Mouse (Mus musculus) liver, embryonic 14.5 days (tissue): ENCODE results near the gene 4931406P16Rik. TPM values are rescaled to one million over a fixed set of nuclear protein-coding genes. Genes with fewer than 3 reads are reported as not detected.

Experiments used
- ATAC-seq: fragments of 200-750 bp; cut with Nextera tagmentation; 2 replicates; pipeline ENCODE4 v1.8.0; 2017; ENCODE audit warnings: moderate number of reproducible peaks, mild to moderate bottlenecking, moderate library complexity; ENCODE audit not compliant: insufficient read depth
- DNase-seq, 3 experiments: peaks; one replicate each; pipeline ENCODE4 v3.0.0-alpha.2; 2012 to 2013; ENCODE audit warnings: low read depth in 3 of 3, low spot score in 3 of 3
- H3K27ac ChIP-seq: fragments of 300-500 bp; sonication (generic); 2 replicates; pipeline ENCODE4 v1.5.1; 2014; ENCODE audit warnings: moderate library complexity, mild to moderate bottlenecking, control low read depth, inconsistent platforms
- H3K27me3 ChIP-seq: fragments of 300-500 bp; sonication (generic); 2 replicates; pipeline ENCODE4 v1.6.1; 2014; ENCODE audit warnings: mild to moderate bottlenecking, low read length, moderate library complexity; ENCODE audit not compliant: control insufficient read depth, insufficient read depth
- H3K36me3 ChIP-seq: fragments of 300-500 bp; sonication (generic); replicated peaks from 2 replicates; pipeline ENCODE4 v1.6.1; 2014; ENCODE audit warnings: low read depth; ENCODE audit not compliant: control insufficient read depth, insufficient read depth
- H3K4me1 ChIP-seq, 2 experiments: fragments of 200-500 bp in 1 of 2; fragments of 300-500 bp in 1 of 2; sonication (generic) in 1 of 2; replicated peaks; 2 replicates each; pipeline ENCODE4 v1.6.1; 2012 to 2014; ENCODE audit warnings: antibody characterized with exemption in 1 of 2, inconsistent platforms in 1 of 2, low read length in 1 of 2; ENCODE audit not compliant: control insufficient read depth in 2 of 2, insufficient read depth in 2 of 2
- H3K4me2 ChIP-seq: fragments of 300-500 bp; sonication (generic); 2 replicates; pipeline ENCODE4 v1.6.1; 2014; ENCODE audit warnings: low read depth, mild to moderate bottlenecking, control low read depth, moderate library complexity
- H3K4me3 ChIP-seq, 2 experiments: fragments of 200-500 bp in 1 of 2; fragments of 300-500 bp in 1 of 2; sonication (generic) in 1 of 2; 2 replicates each; pipeline ENCODE4 v1.5.1; 2012 to 2014; ENCODE audit warnings: low read depth in 2 of 2, low read length in 2 of 2, mild to moderate bottlenecking in 2 of 2, control low read depth in 1 of 2, inconsistent platforms in 1 of 2, moderate library complexity in 1 of 2; ENCODE audit not compliant: insufficient read depth in 1 of 2
- H3K9ac ChIP-seq: fragments of 300-500 bp; sonication (generic); replicated peaks from 2 replicates; pipeline ENCODE4 v1.6.1; 2014; ENCODE audit warnings: mild to moderate bottlenecking, control low read depth, moderate library complexity
- H3K9me3 ChIP-seq: fragments of 300-500 bp; sonication (generic); 2 replicates; pipeline ENCODE4 v1.6.1; 2016; ENCODE audit warnings: low read length, mixed read lengths; ENCODE audit not compliant: control insufficient read depth
- CTCF ChIP-seq: IDR thresholded peaks from 2 replicates; pipeline ENCODE4 v1.5.1; 2016; ENCODE audit warnings: antibody characterized with exemption, low read depth, control low read depth
- EP300 ChIP-seq: IDR thresholded peaks from 2 replicates; pipeline ENCODE4 v1.6.1; 2016; ENCODE audit warnings: antibody characterized with exemption, low read depth
- WGBS: fragments of 180-500 bp; shearing (Covaris S2); extraction: QIAGEN DNeasy Blood & Tissue Kit; methylation state at CpG from one replicate; pipeline ENCODE4 v1.1.7; 2014; ENCODE audit not compliant: insufficient replicate concordance; 5-methylcytosine and 5-hydroxymethylcytosine counted together
- polyA plus RNA-seq, 2 experiments: library from polyadenylated mRNA; depleted of rRNA in 1 of 2; stranded (reverse) in 1 of 2; unstranded in 1 of 2; fragments of >200 nt; fragmentation: Nextera tagmentation in 1 of 2; extraction: Ambion mirVana in 1 of 2; gene quantifications; 2 replicates each; pipeline versions ENCODE4 v1.2.1 to v1.2.3; 2012 to 2014

Gene 4931406P16Rik
- polyA plus RNA-seq, 2 experiments = 10.1 to 13.9 TPM

DNA sequence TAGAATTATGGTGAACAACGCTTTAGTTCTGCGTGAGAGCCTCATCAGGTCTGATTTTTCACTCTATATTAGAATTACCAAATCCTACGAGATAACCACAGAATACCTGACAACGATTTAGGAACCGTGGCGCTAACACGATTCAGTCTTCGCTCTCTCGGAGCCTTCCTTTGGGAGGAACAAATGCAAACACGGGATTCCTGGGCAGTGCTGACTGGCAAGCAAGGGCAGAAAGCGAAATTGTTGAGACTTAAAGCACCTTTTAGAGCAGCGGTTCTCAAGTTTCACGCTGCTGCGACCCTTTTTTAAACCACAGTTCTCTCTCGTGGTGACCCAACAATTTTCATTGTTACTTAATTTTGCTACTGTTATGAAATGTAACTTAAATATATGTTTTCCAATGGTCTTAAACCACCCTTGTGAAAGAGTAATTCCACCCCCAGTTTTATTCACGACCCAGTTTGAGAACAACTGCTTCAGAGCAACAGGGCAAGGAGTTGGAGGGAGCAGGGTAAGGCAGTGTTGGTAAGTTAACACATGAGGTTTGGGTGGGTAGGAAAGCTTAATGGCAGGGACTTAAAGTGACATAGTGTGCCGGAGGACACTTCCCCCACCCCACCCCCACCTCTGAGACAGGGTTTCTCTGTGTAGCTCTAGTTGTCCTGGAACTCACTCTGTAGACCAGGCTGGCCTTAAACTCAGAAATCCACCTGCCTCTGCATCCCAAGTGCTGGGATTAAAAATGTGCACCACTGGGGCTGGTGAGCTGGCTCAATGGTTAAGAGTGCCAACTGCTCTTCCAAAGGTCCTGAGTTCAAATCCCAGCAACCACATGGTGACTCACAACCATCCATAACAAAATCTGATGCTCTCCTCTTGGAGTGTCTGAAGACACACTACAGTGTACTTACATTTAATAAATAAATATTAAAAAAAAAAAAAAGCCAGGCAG, 78.5 kb downstream of the 4931406P16Rik start:
- ATAC-seq = no peak
- H3K4me1 ChIP-seq = peaks cover 16 to 23% of the 10 kb centered on the region in 2 experiments
- peak overlapping the region; percentile 74 for H3K9ac ChIP-seq
- peaks cover 20% of the 10 kb centered on the region for H3K36me3 ChIP-seq
- peak overlapping the region; percentile 59 to 63 for H3K4me3 ChIP-seq
- peak overlapping the region; percentile 75 for H3K27ac ChIP-seq
- under 1% methylated on average over 17 of the region's 17 CpGs for WGBS
- H3K9me3 ChIP-seq = no peaks in the 10 kb centered on the region
- no peak for TF ChIP-seq EP300
- TF ChIP-seq CTCF = no peak
- DNase-seq = no peak
- H3K4me2 ChIP-seq = peak overlapping the region; percentile 70
- H3K27me3 ChIP-seq = no peaks in the 10 kb centered on the region

DNA sequence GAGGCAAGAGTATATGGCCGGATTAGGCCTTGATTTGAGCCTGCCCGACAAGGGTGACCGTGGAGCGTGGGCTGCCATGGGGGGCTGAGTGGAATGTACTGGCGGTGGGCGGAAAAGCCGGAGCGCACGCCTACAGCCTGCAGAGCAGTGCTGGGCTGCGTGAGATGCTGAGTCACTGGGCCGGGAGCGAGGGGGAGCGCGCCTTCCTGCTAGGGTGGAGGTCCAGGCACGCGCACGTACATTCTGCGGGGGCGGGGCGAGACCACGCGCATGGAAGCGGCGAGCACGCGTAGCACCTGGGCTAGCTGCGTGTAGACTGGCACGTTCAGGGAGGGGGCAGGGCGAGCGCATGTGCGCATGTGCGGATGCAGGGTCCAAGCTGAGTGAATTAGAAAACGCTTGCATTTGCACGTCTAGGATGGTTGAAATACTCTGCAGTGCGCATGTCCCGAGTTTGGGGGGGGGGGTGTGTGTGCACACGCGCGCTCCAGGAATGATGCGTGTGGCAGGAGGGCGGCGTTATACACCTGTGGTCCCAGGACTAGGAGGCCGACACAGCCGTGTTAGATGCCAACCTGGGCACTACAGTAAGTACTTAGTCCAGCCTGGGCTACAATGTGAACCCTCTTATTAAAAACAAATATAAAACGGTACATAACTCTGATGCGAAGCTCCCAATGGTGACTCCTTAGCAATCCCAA, 79.3 kb downstream of the 4931406P16Rik start:
- Histone ChIP-seq H3K27ac (peak overlapping the region; percentile 75), H3K4me2 (peak overlapping the region; percentile 70), H3K4me3 (peak overlapping the region; percentile 59 to 63), H3K4me1 (peaks cover 20 to 28% of the 10 kb centered on the region in 2 experiments), H3K9me3 (no peaks in the 10 kb centered on the region), H3K27me3 (no peaks in the 10 kb centered on the region), H3K36me3 (peaks cover 13% of the 10 kb centered on the region), H3K9ac (peak overlapping the region; percentile 74)
- under 1% methylated on average over 46 of the region's 46 CpGs for WGBS
- peak; percentile 88 for ATAC-seq
- TF ChIP-seq EP300 (peak; percentile 61; the same call in 1 of the 2 replicates), CTCF (no peak)
- peak; percentile 91 to 94 (median 92) for DNase-seq

DNA sequence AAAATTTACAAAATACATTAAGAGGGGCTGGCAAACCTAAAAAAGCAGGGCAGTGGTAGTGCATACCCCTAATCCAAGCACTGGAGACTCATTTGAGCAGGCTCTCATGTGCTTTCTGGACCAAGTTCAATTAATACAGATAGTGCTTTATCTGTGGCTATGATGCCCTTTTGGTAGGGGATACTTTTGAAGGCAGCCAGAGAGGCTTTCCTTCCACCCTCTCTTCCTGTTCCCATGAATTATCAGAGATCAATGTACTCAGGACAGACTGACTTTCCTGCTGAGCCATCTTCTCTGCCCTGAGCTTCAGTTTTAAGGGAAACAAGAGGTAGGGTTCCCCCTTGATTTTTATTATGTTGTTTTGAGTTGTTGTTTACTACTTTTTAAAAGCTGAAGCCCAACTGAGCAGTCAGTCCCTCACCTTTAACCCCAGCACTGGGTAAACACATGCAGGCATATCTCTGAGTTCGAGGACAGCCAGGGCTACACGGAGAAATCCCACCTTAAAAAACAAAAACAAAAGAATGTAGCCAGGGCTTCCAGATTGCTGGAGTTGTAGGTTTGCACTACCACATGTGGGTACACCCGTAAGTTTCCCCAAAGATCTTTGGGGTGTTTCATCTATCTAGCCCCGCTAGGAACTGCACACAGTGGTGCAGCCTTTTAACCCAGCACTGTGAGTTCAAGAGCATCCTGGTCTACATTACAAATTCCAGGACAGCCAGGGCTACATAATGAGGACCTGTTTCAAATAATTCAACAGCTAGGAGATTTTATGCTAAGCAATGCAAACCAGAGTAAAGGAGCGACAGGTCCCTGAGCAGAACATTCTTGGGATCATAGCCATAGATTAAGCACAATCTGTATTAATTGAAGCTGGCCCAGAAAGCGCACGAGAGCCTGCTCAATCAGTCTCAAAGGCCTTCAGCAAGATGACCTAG, 80.3 kb downstream of the 4931406P16Rik start:
- H3K9ac ChIP-seq = peak overlapping the region; percentile 39
- H3K36me3 ChIP-seq = peaks cover 3% of the 10 kb centered on the region; the same call in 1 of the 2 replicates
- peak overlapping the region; percentile 59 to 63 for H3K4me3 ChIP-seq
- 39% methylated on average over 7 of the region's 7 CpGs for WGBS
- no peak for DNase-seq
- H3K9me3 ChIP-seq = no peaks in the 10 kb centered on the region
- no peak for TF ChIP-seq CTCF
- no peak for TF ChIP-seq EP300
- H3K27me3 ChIP-seq = no peaks in the 10 kb centered on the region
- peaks cover 22 to 35% of the 10 kb centered on the region in 2 experiments for H3K4me1 ChIP-seq
- H3K4me2 ChIP-seq = peak overlapping the region; percentile 70
- ATAC-seq = peak; percentile 1; the same call in 1 of the 2 replicates
- peak overlapping the region; percentile 46 for H3K27ac ChIP-seq

DNA sequence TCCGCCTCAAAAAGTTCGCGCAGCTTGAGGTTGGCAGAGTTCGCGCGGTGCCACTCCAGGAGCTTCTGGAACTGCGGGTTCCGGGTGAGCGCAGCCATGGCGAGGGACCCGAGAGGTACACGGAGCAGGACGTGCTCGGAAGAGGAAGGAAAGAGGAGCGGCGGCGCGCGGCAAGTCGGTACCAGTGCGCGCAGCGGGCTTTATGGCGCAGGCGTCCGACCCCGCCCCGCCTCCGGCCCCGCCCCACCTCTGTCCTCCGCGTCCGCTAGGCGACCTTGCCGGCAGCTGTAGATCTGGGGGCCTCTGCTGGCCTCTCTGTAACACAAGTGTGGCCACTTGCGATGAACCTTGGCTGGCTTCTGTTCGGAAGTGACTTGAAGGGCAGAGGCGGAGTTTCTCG, 83.2 kb downstream of the 4931406P16Rik start, which contains the start of gene Gpi1:
TSS of gene Gpi1 (minus strand) at position 221 of the 400 bp plus-strand sequence.
- peaks cover 24 to 48% of the 10 kb centered on the region in 2 experiments for H3K4me1 ChIP-seq
- DNase-seq (peak; percentile 77 to 80 (median 77)), ATAC-seq (peak; percentile 64)
- no peaks in the 10 kb centered on the region for H3K27me3 ChIP-seq
- peak within 1 kb of the TSS; percentile 48 for H3K27ac ChIP-seq
- WGBS = under 1% methylated on average over 36 of the region's 39 CpGs
- no peaks in the 10 kb centered on the region for H3K9me3 ChIP-seq
- H3K9ac ChIP-seq = peak within 1 kb of the TSS; percentile 74
- H3K4me2 ChIP-seq = peak within 1 kb of the TSS; percentile 87
- peaks cover 10% of the 10 kb centered on the region for H3K36me3 ChIP-seq
- no peak for TF ChIP-seq EP300
- TF ChIP-seq CTCF = peak; percentile 70
- H3K4me3 ChIP-seq = peak within 1 kb of the TSS; percentile 71
